Mouse (Mus musculus): ENCODE measurements around the gene Vipr1. TPM values are rescaled to one million over a fixed set of nuclear protein-coding genes. Genes with fewer than 3 reads are reported as not detected.

The Vipr1 gene
- polyA plus RNA-seq, 1 experiment from 2014 or later: 0.08 TPM

- Histone ChIP-seq H3K27me3 (ENCODE audit: control insufficient read depth, insufficient read depth, low read length) (no peaks in the 10 kb centered on the region), H3K9me3 (replicated peaks; ENCODE audit: control insufficient read depth, low read length) (no peaks in the 10 kb centered on the region), H3K9ac (replicated peaks; ENCODE audit: low read length) (peak overlapping the region; percentile 82), H3K4me1 (ENCODE audit: control insufficient read depth, insufficient read depth, low read length) (peaks cover 6% of the 10 kb centered on the region; the same call in 1 of the 2 replicates), H3K27ac (replicated peaks; ENCODE audit: low read depth, low read length) (no peak overlapping the region), H3K4me3 (ENCODE audit: low read depth, low read length) (peak overlapping the region; percentile 80), H3K36me3 (replicated peaks; ENCODE audit: control insufficient read depth, insufficient read depth, low read depth, low read length) (no peaks in the 10 kb centered on the region), H3K4me2 (ENCODE audit: low read depth, low read length) (peak overlapping the region; percentile 83)
- DNase-seq (ENCODE audit: low spot score) (no peak), ATAC-seq (replicated peaks; ENCODE audit: insufficient number of reproducible peaks, low FRiP score, low TSS enrichment, low read depth) (no peak)
- 35% methylated on average over 11 of the region's 11 CpGs for WGBS
These were observed 61.7 kb downstream of the Vipr1 start for GRCm38 (mm10) chr9:121704261-121704645.

DNA sequence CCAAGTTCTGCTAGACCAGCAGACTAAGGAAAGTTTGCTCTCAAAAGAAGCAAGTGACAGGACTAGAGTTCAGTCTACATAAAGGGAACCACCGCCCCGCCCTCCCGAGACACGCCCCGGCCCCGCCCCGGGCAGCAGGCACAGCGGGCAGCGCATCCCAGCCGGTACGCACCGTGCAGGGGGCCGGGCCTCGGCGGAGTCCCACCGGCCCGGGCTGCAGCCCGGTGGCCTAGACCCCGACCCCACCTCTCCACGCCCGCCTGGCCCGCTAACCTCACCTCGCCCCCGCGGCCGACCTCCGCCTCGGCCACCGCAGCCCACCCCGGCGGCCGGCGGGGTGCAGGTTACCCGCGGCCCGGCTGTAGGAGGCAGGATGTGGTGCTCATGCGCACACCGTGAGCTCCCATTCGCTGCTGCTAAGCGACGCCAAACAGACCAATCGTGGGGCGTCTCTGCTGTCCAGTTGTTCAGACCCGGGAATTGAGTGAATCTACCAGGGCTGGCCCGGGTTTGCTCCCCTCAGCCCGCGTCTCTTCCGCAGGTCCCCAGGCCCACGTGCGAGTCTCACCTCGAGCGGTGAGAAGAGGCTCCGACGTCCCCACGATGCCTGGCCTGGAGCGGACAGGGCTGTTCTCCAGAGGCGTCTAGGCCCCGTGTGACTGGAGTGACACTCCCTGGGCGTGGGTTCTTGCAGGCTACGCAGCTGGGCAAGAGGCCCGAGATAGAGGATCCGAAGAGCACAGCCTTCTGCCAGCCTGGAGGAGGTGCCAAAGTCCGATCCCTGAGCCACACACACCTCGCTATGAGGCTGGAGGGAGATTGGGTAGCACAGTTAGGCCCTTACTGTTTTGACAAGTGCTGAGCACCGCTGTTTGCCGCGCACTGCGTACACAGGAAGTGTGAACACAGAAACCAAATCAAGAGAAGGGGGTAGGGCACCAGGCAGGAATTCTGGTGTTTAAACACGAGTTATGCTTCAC lies 62.4 kb downstream of the Vipr1 start, which contains the start of gene Sec22c:
Gene Sec22c, minus strand, starts transcription at position 845 of the 980 bp plus-strand sequence.
- no peaks in the 10 kb centered on the region for H3K9me3 ChIP-seq (replicated peaks; ENCODE audit: control insufficient read depth, low read length)
- H3K9ac ChIP-seq (replicated peaks; ENCODE audit: low read length): peak within 1 kb of the TSS; percentile 82
- ATAC-seq (replicated peaks; ENCODE audit: insufficient number of reproducible peaks, low FRiP score, low TSS enrichment, low read depth): peak; percentile 97
- H3K4me3 ChIP-seq (ENCODE audit: low read depth, low read length): peak within 1 kb of the TSS; percentile 80
- H3K27ac ChIP-seq (replicated peaks; ENCODE audit: low read depth, low read length): peak within 1 kb of the TSS; percentile 23
- H3K27me3 ChIP-seq (ENCODE audit: control insufficient read depth, insufficient read depth, low read length): no peaks in the 10 kb centered on the region
- WGBS: 2% methylated on average over 49 of the region's 69 CpGs
- DNase-seq (ENCODE audit: low spot score): peak; percentile 90
- H3K4me1 ChIP-seq (ENCODE audit: control insufficient read depth, insufficient read depth, low read length): peaks cover 6% of the 10 kb centered on the region; the same call in 1 of the 2 replicates
- H3K4me2 ChIP-seq (ENCODE audit: low read depth, low read length): peak within 1 kb of the TSS; percentile 83
- H3K36me3 ChIP-seq (replicated peaks; ENCODE audit: control insufficient read depth, insufficient read depth, low read depth, low read length): no peaks in the 10 kb centered on the region

GRCm38 (mm10) chr9:121706029-121706675 lies 63.6 kb downstream of the Vipr1 start:
- Histone ChIP-seq H3K27me3 (ENCODE audit: control insufficient read depth, insufficient read depth, low read length) (no peaks in the 10 kb centered on the region), H3K4me2 (ENCODE audit: low read depth, low read length) (no peak overlapping the region), H3K9ac (replicated peaks; ENCODE audit: low read length) (no peak overlapping the region), H3K4me3 (ENCODE audit: low read depth, low read length) (no peak overlapping the region), H3K27ac (replicated peaks; ENCODE audit: low read depth, low read length) (no peak overlapping the region), H3K4me1 (ENCODE audit: control insufficient read depth, insufficient read depth, low read length) (peaks cover 10% of the 10 kb centered on the region; the same call in 1 of the 2 replicates), H3K9me3 (replicated peaks; ENCODE audit: control insufficient read depth, low read length) (no peaks in the 10 kb centered on the region), H3K36me3 (replicated peaks; ENCODE audit: control insufficient read depth, insufficient read depth, low read depth, low read length) (no peaks in the 10 kb centered on the region)
- ATAC-seq (replicated peaks; ENCODE audit: insufficient number of reproducible peaks, low FRiP score, low TSS enrichment, low read depth): no peak
- peak; percentile 39 for DNase-seq (ENCODE audit: low spot score)
- WGBS: 74% methylated on average over 6 of the region's 6 CpGs

GRCm38 (mm10) chr9:121707801-121708200 lies 65.3 kb downstream of the Vipr1 start:
- Histone ChIP-seq H3K4me1 (ENCODE audit: control insufficient read depth, insufficient read depth, low read length) (peaks cover 10% of the 10 kb centered on the region; the same call in 1 of the 2 replicates), H3K27ac (replicated peaks; ENCODE audit: low read depth, low read length) (no peak overlapping the region), H3K4me2 (ENCODE audit: low read depth, low read length) (no peak overlapping the region), H3K9ac (replicated peaks; ENCODE audit: low read length) (no peak overlapping the region), H3K36me3 (replicated peaks; ENCODE audit: control insufficient read depth, insufficient read depth, low read depth, low read length) (no peaks in the 10 kb centered on the region; the same call in 1 of the 2 replicates), H3K4me3 (ENCODE audit: low read depth, low read length) (no peak overlapping the region), H3K9me3 (replicated peaks; ENCODE audit: control insufficient read depth, low read length) (no peaks in the 10 kb centered on the region), H3K27me3 (ENCODE audit: control insufficient read depth, insufficient read depth, low read length) (no peaks in the 10 kb centered on the region)
- 66% methylated on average over 6 of the region's 6 CpGs for WGBS
- DNase-seq (ENCODE audit: low spot score) (no peak), ATAC-seq (replicated peaks; ENCODE audit: insufficient number of reproducible peaks, low FRiP score, low TSS enrichment, low read depth) (no peak)

- Histone ChIP-seq H3K4me2 (ENCODE audit: low read depth, low read length) (no peak overlapping the region), H3K9me3 (replicated peaks; ENCODE audit: control insufficient read depth, low read length) (no peaks in the 10 kb centered on the region), H3K36me3 (replicated peaks; ENCODE audit: control insufficient read depth, insufficient read depth, low read depth, low read length) (no peaks in the 10 kb centered on the region; the same call in 1 of the 2 replicates), H3K27ac (replicated peaks; ENCODE audit: low read depth, low read length) (no peak overlapping the region), H3K9ac (replicated peaks; ENCODE audit: low read length) (no peak overlapping the region), H3K4me1 (ENCODE audit: control insufficient read depth, insufficient read depth, low read length) (peaks cover 10% of the 10 kb centered on the region; the same call in 1 of the 2 replicates), H3K27me3 (ENCODE audit: control insufficient read depth, insufficient read depth, low read length) (no peaks in the 10 kb centered on the region), H3K4me3 (ENCODE audit: low read depth, low read length) (no peak overlapping the region)
- WGBS: 63% methylated on average over 7 of the region's 7 CpGs
- DNase-seq (ENCODE audit: low spot score) (no peak), ATAC-seq (replicated peaks; ENCODE audit: insufficient number of reproducible peaks, low FRiP score, low TSS enrichment, low read depth) (no peak)
These were observed 66.3 kb downstream of the Vipr1 start for GRCm38 (mm10) chr9:121708506-121709486.

GRCm38 (mm10) chr9:121709898-121710583 lies 67.5 kb downstream of the Vipr1 start, which contains the start of gene Ss18l2:
TSS of gene Ss18l2 (plus strand) at chr9:121710329.
- Histone ChIP-seq H3K9me3 (replicated peaks; ENCODE audit: control insufficient read depth, low read length) (no peaks in the 10 kb centered on the region), H3K9ac (replicated peaks; ENCODE audit: low read length) (peak within 1 kb of the TSS; percentile 68), H3K27ac (replicated peaks; ENCODE audit: low read depth, low read length) (peak within 1 kb of the TSS; percentile 47), H3K4me2 (ENCODE audit: low read depth, low read length) (peak within 1 kb of the TSS; percentile 79), H3K27me3 (ENCODE audit: control insufficient read depth, insufficient read depth, low read length) (no peaks in the 10 kb centered on the region), H3K4me3 (ENCODE audit: low read depth, low read length) (peak within 1 kb of the TSS; percentile 62), H3K4me1 (ENCODE audit: control insufficient read depth, insufficient read depth, low read length) (peaks cover 6% of the 10 kb centered on the region; the same call in 1 of the 2 replicates), H3K36me3 (replicated peaks; ENCODE audit: control insufficient read depth, insufficient read depth, low read depth, low read length) (no peaks in the 10 kb centered on the region; the same call in 1 of the 2 replicates)
- peak; percentile 100 for DNase-seq (ENCODE audit: low spot score)
- 5% methylated on average over 37 of the region's 37 CpGs for WGBS
- peak; percentile 96 for ATAC-seq (replicated peaks; ENCODE audit: insufficient number of reproducible peaks, low FRiP score, low TSS enrichment, low read depth)

- Histone ChIP-seq H3K4me1 (ENCODE audit: control insufficient read depth, insufficient read depth, low read length) (peaks cover 4% of the 10 kb centered on the region; the same call in 1 of the 2 replicates), H3K4me3 (ENCODE audit: low read depth, low read length) (peak overlapping the region; percentile 62), H3K9ac (replicated peaks; ENCODE audit: low read length) (peak overlapping the region; percentile 68), H3K36me3 (replicated peaks; ENCODE audit: control insufficient read depth, insufficient read depth, low read depth, low read length) (no peaks in the 10 kb centered on the region; the same call in 1 of the 2 replicates), H3K4me2 (ENCODE audit: low read depth, low read length) (peak overlapping the region; percentile 79), H3K9me3 (replicated peaks; ENCODE audit: control insufficient read depth, low read length) (no peaks in the 10 kb centered on the region), H3K27ac (replicated peaks; ENCODE audit: low read depth, low read length) (peak overlapping the region; percentile 47), H3K27me3 (ENCODE audit: control insufficient read depth, insufficient read depth, low read length) (no peaks in the 10 kb centered on the region)
- under 1% methylated on average over 18 of the region's 18 CpGs for WGBS
- peak; percentile 17 for DNase-seq (ENCODE audit: low spot score)
- ATAC-seq (replicated peaks; ENCODE audit: insufficient number of reproducible peaks, low FRiP score, low TSS enrichment, low read depth): peak; percentile 40; the same call in 1 of the 2 replicates
These were observed 68.1 kb downstream of the Vipr1 start for GRCm38 (mm10) chr9:121710584-121710975.
